Mouse (Mus musculus) layer of hippocampus, adult 11-12 months (tissue): ENCODE measurements at regions not wholly inside any gene's neighbourhood (a gene's known extent, or its start where the extent isn't known, plus 50 kb on each side); places are given as distances from the start of the nearest gene placed in this dataset.

ENCODE experiments used
- DNase-seq: peaks from one replicate; pipeline ENCODE4 v3.0.0; 2022; ENCODE audit warnings: low spot score

GRCm38 (mm10) chr10:61034056-61034455, 55.1 kb upstream of the Pcbd1 start:
- no peak for DNase-seq

GRCm38 (mm10) chr10:61028598-61028997, 60.5 kb upstream of the Pcbd1 start:
- DNase-seq: no peak

GRCm38 (mm10) chr10:61027215-61027614, 61.9 kb upstream of the Pcbd1 start:
- no peak for DNase-seq

GRCm38 (mm10) chr10:61025061-61025460, 64.1 kb upstream of the Pcbd1 start:
- DNase-seq: no peak

GRCm38 (mm10) chr10:61024166-61024565, 65.0 kb upstream of the Pcbd1 start:
- no peak for DNase-seq

- no peak for DNase-seq
Observed at GRCm38 (mm10) chr10:61023431-61023830, 65.7 kb upstream of the Pcbd1 start.

- DNase-seq: peak; percentile 20
Observed at GRCm38 (mm10) chr10:61019566-61019965, 69.6 kb upstream of the Pcbd1 start.

DNA sequence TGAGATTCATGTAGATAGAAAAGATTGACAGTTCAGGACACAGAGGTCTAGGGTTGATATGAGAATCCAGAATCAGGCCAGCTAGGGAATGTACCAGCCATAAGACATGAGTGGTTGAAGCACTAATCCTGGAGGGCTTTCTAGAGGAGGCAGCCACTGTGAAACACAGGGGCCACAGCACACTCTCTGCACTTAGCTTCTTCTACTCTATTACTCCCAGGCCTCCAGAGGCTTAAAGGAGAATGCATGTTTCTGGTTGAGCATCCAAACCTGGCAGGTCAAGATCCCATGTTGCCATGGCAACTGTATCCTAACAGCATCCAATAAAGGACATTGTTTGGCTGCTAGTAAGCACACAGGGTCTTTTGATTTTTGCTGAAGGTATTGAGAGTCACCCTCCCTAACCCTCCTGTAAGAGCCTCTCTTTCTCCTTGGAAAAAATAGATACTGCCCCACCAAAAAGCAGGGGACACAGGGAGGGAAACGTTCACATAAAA, 76.9 kb upstream of the Pcbd1 start:
- DNase-seq: no peak

DNA sequence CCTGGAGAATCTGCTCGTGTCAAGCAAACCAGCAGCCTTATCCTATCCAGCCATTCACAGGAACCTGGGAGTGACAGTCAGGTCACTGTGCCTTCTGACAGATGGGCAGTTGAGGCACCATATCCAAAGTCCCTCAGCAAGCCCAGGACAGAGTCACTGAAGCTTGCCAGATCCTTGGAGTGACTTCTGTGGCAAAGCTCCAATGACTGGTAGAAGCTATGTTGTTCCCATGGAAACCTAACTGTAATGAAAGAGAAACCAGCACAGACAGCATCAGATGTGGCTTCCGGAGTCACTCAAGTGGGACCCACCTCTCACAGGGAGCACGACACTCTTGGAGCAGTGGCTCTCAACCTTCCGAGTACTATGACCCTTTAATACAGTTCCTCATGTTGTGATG, 78.4 kb upstream of the Pcbd1 start:
- no peak for DNase-seq

DNA sequence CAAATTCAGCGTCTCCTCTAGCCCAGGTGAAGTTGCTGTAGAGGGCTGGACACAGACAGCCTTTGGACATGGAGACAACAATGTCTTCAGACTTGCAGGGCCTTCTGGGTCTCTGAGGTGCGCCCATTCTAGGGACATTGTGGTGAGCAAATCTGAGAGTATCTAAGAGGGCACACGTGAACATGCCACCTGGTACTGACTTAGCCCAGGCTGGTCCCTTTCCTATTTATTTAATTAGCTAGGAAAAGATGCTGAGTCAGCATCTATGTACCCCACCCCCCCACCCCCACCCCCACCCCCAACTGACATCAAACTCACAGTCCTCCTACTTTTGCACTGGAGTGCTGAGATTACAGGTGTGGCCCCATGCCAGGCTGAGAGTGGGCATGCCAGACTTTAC, 81.7 kb upstream of the Pcbd1 start:
- DNase-seq: no peak

DNA sequence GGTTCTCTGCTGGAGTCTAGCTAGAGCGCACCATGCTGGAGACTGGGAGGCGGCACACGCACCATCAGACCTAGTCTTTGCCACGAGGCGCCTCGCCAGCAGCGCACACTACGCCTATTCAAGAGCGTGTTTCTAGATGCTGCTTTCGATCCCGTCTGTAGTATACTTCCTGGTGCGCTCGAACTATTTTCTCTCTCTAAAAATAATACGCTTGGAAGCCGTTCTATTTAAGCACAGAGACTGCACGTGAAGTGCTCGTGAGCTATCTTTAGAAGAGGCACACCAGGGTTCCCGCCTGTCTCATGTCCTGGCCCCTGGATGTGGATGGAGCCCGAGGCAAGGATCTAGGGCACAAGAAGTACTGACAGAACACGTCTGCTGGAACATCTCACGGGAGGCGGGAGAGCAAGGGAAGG, 87.4 kb upstream of the Pcbd1 start:
- no peak for DNase-seq

DNA sequence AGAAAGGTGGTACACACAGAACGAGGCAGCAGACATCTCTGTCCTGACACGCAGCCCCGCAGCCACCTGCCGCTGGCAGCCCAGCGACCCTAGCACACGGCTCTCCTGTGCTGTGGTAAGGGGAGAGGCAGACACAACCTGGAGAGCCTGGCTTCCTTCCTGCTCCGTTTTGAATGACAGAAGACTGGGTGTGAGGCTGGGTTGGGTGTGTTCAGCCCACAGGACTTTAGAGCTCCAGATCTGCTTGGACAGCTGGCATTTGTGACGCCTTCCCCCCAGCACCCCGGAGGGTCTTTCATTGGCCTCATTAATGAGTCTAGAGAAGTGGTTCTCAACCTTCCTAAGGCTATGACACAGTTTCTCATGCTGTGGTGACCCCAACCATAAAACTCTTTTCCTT, 91.7 kb upstream of the Pcbd1 start:
- no peak for DNase-seq

DNA sequence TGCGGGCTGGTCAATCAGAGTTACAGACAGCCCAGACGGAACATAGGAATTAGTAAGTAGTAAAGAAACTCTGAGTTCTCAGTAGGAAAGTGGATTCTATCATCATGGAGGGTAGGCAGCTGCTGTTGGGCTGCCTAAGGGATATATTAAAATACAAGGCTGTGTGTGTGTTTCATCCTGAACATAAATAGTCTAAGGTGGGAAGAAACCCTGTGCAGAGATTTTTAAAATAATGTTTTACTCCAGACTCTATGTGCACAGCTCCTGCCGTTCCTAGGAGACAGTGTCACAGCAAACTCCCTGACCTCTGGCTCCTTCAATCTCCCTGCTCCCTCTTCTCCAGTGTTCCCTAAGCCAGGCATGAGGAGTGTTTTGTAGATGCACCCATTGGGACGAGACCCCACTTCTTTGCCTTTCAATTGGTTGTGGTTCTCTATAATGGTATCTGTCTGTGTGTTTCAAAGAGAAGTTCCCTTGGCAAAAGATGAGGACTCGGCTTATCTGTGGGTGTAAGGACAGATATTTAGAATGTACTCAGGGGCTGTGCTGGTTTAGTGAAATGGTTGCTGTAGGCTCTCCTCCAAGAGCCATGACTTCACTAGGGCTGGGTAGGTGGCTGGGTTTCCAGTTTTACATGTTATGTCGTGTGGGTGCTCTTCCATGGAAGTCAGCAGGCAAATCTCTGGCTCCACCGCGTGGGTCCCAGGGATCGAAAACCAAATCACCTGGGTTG, 93.1 kb upstream of the Pcbd1 start:
- no peak for DNase-seq

- DNase-seq: peak; percentile 13
Observed at GRCm38 (mm10) chr10:60985109-60985576, 104.0 kb upstream of the Pcbd1 start.

GRCm38 (mm10) chr10:60981770-60982169, 107.4 kb upstream of the Pcbd1 start:
- DNase-seq: no peak

GRCm38 (mm10) chr10:60973615-60974014, 115.5 kb upstream of the Pcbd1 start:
- DNase-seq: no peak

DNA sequence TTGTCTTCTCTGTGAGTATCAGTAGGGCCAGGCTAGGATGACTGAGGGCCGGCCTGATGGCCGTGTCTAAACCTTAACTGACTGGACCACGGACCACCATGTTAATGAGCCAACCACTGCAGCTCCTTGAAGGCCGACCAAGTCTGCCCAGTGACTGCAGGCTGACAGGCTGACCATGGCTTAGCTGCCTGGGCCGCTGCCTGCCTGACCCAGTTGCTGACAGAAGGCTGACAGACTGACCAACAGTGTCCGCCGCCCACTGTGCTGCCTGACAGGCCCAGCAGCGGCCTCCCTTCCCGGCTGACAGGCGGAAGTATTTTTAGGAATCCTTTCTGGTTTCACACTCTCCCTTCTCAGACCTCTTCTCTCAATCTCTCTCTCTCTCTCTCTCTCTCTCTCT, 124.3 kb upstream of the Pcbd1 start:
- no peak for DNase-seq

DNA sequence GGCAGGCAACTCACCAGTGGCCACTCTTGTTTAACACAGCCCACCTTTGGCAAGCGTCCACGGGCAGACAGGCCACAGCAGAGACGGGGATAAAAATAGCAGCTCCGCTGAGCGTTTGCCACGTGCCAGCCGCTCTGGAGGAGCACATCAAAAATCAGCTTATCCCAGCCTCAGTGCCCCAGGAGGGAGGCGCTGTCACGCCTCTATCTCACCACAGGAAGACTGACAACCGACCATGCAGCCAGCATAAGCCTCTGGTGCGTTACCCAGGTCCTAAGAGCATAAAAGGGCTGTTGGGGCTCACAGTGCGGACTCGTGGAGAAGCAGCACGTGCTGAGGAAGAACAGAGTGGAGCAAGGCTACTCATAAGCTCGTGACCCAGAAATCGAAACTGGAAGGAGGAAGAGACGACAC, 126.4 kb upstream of the Unc5b start:
- DNase-seq: peak; percentile 12

DNA sequence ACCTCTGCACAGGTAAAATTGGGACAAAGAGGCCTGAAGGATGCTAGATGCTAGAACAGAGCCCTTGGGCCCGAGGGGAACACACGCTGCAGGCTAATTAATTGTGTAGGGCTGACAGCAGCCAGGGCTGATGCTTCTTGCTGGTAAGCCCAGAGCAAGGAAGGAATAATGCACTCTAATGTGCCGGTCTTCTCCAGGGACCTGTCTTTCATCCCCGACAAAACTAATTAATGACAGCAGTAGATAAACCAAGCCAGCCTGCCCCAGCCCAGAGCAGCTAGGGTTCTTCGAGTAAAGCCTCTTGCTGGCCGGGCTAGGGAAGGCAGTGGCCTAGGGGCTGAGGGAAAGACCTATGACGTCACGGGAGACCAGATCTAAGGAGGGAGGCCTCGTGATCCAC, 124.1 kb upstream of the Unc5b start:
- no peak for DNase-seq

- DNase-seq: no peak
Observed at GRCm38 (mm10) chr10:60952495-60952894, 121.1 kb upstream of the Unc5b start.

GRCm38 (mm10) chr10:60948983-60949677, 117.7 kb upstream of the Unc5b start:
- DNase-seq: no peak

DNA sequence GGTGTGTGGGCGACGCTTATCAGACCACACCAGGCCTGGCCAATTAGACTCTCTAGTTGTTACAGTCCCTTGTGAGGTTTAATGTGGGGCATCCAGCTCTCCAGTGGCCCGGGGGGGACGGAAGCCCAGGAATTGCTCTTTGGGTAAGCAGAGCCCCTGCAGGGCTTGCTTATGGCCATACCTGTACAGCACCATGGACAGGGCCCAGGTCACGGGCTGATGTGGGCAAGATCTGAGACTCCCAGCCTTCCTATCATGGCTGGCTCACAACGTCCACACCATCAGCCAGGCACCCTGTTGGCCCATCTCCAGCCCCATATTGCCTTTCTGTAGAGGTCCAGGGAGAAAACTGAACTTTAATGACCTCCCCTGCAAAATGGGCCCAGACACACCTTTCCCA, 111.7 kb upstream of the Unc5b start:
- DNase-seq: no peak

DNA sequence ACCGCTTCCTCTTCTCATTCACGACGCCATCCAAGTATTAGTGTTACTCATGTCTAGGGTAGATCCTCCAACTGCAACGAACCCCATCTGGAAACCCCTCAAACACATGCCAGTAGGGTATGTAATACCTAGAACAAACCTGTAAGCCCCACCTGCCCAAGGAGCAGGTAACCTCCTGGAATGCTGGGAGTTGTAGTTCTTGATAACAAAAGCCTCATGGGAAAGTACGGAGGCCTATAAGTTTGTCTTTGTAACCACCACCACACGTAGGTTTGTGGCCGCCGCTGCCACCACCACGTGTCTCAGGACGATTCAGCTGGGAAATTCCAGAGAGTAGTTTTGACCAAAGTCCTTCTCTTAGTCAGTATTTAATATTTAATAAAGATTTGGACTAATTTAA, 107.4 kb upstream of the Unc5b start:
- DNase-seq: no peak

DNA sequence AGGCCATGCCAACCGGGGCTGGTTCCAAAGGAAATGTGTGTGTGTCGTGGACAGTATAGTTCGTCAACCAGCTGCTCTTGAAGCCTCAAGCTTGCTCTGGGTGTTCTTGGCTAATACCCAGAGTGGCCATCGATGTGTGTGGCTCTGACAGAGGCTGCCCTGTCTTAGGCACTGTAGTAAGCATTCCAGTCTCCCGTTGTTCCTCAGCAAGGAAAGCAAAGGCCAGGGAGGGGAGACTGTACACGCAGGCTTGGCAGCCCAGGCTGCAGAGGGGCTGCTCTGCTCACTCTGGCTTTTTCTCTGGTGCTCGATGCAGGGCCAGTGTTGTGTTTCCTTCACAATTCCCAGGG, 106.1 kb upstream of the Unc5b start:
- no peak for DNase-seq
